Mouse (Mus musculus) forebrain, postnatal 0 days (tissue): ENCODE measurements around the gene Ap1m2. TPM values are rescaled to one million over a fixed set of nuclear protein-coding genes. Genes with fewer than 3 reads are reported as not detected.
A peak's percentile ranks its signal among the peaks of the same experiment; 100 is the strongest.

Experiments
- ATAC-seq: fragments of 200-750 bp; cut with Nextera tagmentation; 2 replicates; pipeline ENCODE4 v1.8.0; 2017; ENCODE audit warnings: mild to moderate bottlenecking, moderate library complexity
- DNase-seq: peaks from one replicate; pipeline ENCODE4 v3.0.0-alpha.2; 2015
- H3K27ac ChIP-seq: fragments of 300-500 bp; sonication (generic); 2 replicates; pipeline ENCODE4 v1.5.1; 2014; ENCODE audit warnings: low read depth, mild to moderate bottlenecking, antibody characterized with exemption, low read length, moderate library complexity, mixed read lengths
- H3K27me3 ChIP-seq: fragments of 300-500 bp; sonication (generic); 2 replicates; pipeline ENCODE4 v1.6.1; 2014; ENCODE audit warnings: mild to moderate bottlenecking, low read length, mixed read lengths; ENCODE audit not compliant: insufficient read depth
- H3K36me3 ChIP-seq: fragments of 300-500 bp; sonication (generic); 2 replicates; pipeline ENCODE4 v1.6.1; 2014; ENCODE audit warnings: mild to moderate bottlenecking, moderate library complexity; ENCODE audit not compliant: insufficient read depth
- H3K4me1 ChIP-seq: fragments of 300-500 bp; sonication (generic); 2 replicates; pipeline ENCODE4 v1.6.1; 2014; ENCODE audit warnings: antibody characterized with exemption; ENCODE audit not compliant: insufficient read depth
- H3K4me2 ChIP-seq: fragments of 300-500 bp; sonication (generic); 2 replicates; pipeline ENCODE4 v1.6.1; 2014; ENCODE audit warnings: low read depth, mild to moderate bottlenecking, moderate library complexity
- H3K4me3 ChIP-seq: fragments of 300-500 bp; sonication (generic); 2 replicates; pipeline ENCODE4 v1.5.1; 2014; ENCODE audit warnings: low read depth, low read length, mixed read lengths
- H3K9ac ChIP-seq: fragments of 300-500 bp; sonication (generic); 2 replicates; pipeline ENCODE4 v1.6.1; 2014; ENCODE audit warnings: mild to moderate bottlenecking
- H3K9me3 ChIP-seq: fragments of 300-500 bp; sonication (generic); 2 replicates; pipeline ENCODE4 v1.6.1; 2016; ENCODE audit warnings: low read length
- CTCF ChIP-seq: sonication (generic); IDR thresholded peaks from 2 replicates; pipeline ENCODE4 v1.5.1; 2016; ENCODE audit warnings: antibody characterized with exemption, control low read depth, low read depth
- WGBS: fragments of 180-500 bp; shearing (Covaris S2); extraction: QIAGEN DNeasy Blood & Tissue Kit; methylation state at CpG from one replicate; pipeline ENCODE4 v1.1.7; 2014; 5-methylcytosine and 5-hydroxymethylcytosine counted together
- polyA plus RNA-seq: library from polyadenylated mRNA; unstranded; fragments of >200 nt; fragmentation: Nextera tagmentation; extraction: Ambion mirVana; gene quantifications from 2 replicates; pipeline ENCODE4 v1.2.1, GENCODE M21; 2015
- total RNA-seq: library from RNA; depleted of rRNA; stranded (reverse); fragments of >200 nt; gene quantifications from 2 replicates; pipeline ENCODE4 v1.2.3, GENCODE M21; 2014; rRNA removed

The Ap1m2 gene
- total and polyA plus RNA-seq, 2 experiments from 2014 or later = 2.6 to 2.9 TPM

GRCm38 (mm10) chr9:21248326-21248725, 63.8 kb downstream of the Ap1m2 start, which contains the start of gene S1pr5:
Gene S1pr5 (minus strand): TSS chr9:21248443.
- no peak for TF ChIP-seq CTCF
- Histone ChIP-seq H3K27me3 (peaks cover 49% of the 10 kb centered on the region), H3K4me3 (no peak within 1 kb of the TSS), H3K36me3 (no peaks in the 10 kb centered on the region), H3K9me3 (no peaks in the 10 kb centered on the region), H3K27ac (no peak within 1 kb of the TSS), H3K9ac (no peak within 1 kb of the TSS), H3K4me1 (no peaks in the 10 kb centered on the region), H3K4me2 (no peak within 1 kb of the TSS)
- DNase-seq = no peak
- ATAC-seq = no peak
- 2% methylated on average over 30 of the region's 30 CpGs for WGBS

- peaks cover 52% of the 10 kb centered on the region for H3K27me3 ChIP-seq
- TF ChIP-seq CTCF = no peak
- no peaks in the 10 kb centered on the region for H3K4me1 ChIP-seq
- H3K4me3 ChIP-seq = no peak overlapping the region
- no peak overlapping the region for H3K4me2 ChIP-seq
- no peak overlapping the region for H3K9ac ChIP-seq
- H3K36me3 ChIP-seq = no peaks in the 10 kb centered on the region
- DNase-seq (no peak), ATAC-seq (no peak)
- 77% methylated on average over 1 of the region's 1 CpGs for WGBS
- no peak overlapping the region for H3K27ac ChIP-seq
- no peaks in the 10 kb centered on the region for H3K9me3 ChIP-seq
These were observed 65.8 kb downstream of the Ap1m2 start for GRCm38 (mm10) chr9:21246342-21246741.

- Histone ChIP-seq H3K4me2 (peak overlapping the region; percentile 77), H3K9ac (peak overlapping the region; percentile 62), H3K4me3 (peak overlapping the region; percentile 49), H3K27ac (no peak overlapping the region), H3K9me3 (no peaks in the 10 kb centered on the region), H3K36me3 (no peaks in the 10 kb centered on the region), H3K27me3 (peaks cover 52% of the 10 kb centered on the region), H3K4me1 (no peaks in the 10 kb centered on the region)
- WGBS = 2% methylated on average over 16 of the region's 16 CpGs
- no peak for ATAC-seq
- DNase-seq = no peak
- no peak for TF ChIP-seq CTCF
These were observed 67.0 kb downstream of the Ap1m2 start for GRCm38 (mm10) chr9:21245113-21245487.

- Histone ChIP-seq H3K36me3 (no peaks in the 10 kb centered on the region), H3K4me3 (peak overlapping the region; percentile 49), H3K27me3 (peaks cover 49% of the 10 kb centered on the region), H3K4me2 (peak overlapping the region; percentile 77), H3K4me1 (no peaks in the 10 kb centered on the region), H3K9me3 (no peaks in the 10 kb centered on the region), H3K9ac (peak overlapping the region; percentile 62), H3K27ac (peak overlapping the region; percentile 54)
- DNase-seq (peak; percentile 53), ATAC-seq (peak; percentile 54)
- TF ChIP-seq CTCF = no peak; the same call in none of the 2 replicates
- WGBS = under 1% methylated on average over 63 of the region's 72 CpGs
These were observed 67.6 kb downstream of the Ap1m2 start for GRCm38 (mm10) chr9:21244428-21245112.

Other genes with a start within 250 kb of the Ap1m2 start
- gene Zglp1, start 245.2 kb downstream of the Ap1m2 start, total RNA-seq = not detected in 2 replicates
- gene Zglp1, start 245.2 kb downstream of the Ap1m2 start, polyA plus RNA-seq = 0.56 and 0.84 TPM in 2 replicates
- gene Gm49373, start 239.2 kb downstream of the Ap1m2 start, total RNA-seq = 1.5 and 2.6 TPM in 2 replicates
- 0.74 and 0.79 TPM in 2 replicates for gene Gm49373, start 239.2 kb downstream of the Ap1m2 start, polyA plus RNA-seq
- gene Fdx1l, start 238.7 kb downstream of the Ap1m2 start, total RNA-seq = 63.2 and 69.2 TPM in 2 replicates
- gene Fdx1l, start 238.7 kb downstream of the Ap1m2 start, polyA plus RNA-seq = 79.4 and 94.9 TPM in 2 replicates
- 0.43 and 3.4 TPM in 2 replicates for gene Gm38431, start 220.3 kb downstream of the Ap1m2 start, total RNA-seq
- gene Gm38431, start 220.3 kb downstream of the Ap1m2 start, polyA plus RNA-seq = 0.34 and 0.44 TPM in 2 replicates
- gene Raver1, start 220.3 kb downstream of the Ap1m2 start, total RNA-seq = 24.5 and 40.3 TPM in 2 replicates
- gene Raver1, start 220.3 kb downstream of the Ap1m2 start, polyA plus RNA-seq = 23.2 and 24.3 TPM in 2 replicates
- gene Tyk2, start 181.1 kb downstream of the Ap1m2 start, total RNA-seq = 9.4 and 11.0 TPM in 2 replicates
- 3.8 and 5.0 TPM in 2 replicates for gene Tyk2, start 181.1 kb downstream of the Ap1m2 start, polyA plus RNA-seq
- 39.5 and 42.1 TPM in 2 replicates for gene Cdc37, start 162.4 kb downstream of the Ap1m2 start, total RNA-seq
- gene Cdc37, start 162.4 kb downstream of the Ap1m2 start, polyA plus RNA-seq = 186 and 191 TPM in 2 replicates
- gene Pde4a, start 146.6 kb downstream of the Ap1m2 start, total RNA-seq = 19.8 and 20.0 TPM in 2 replicates
- gene Pde4a, start 146.6 kb downstream of the Ap1m2 start, polyA plus RNA-seq = 26.2 and 41.6 TPM in 2 replicates
- 68.9 and 72.7 TPM in 2 replicates for gene Keap1, start 73.0 kb downstream of the Ap1m2 start, total RNA-seq
- gene Keap1, start 73.0 kb downstream of the Ap1m2 start, polyA plus RNA-seq = 60.0 and 67.0 TPM in 2 replicates
- gene S1pr5, start 63.9 kb downstream of the Ap1m2 start, total RNA-seq = 2.7 and 2.8 TPM in 2 replicates
- gene S1pr5, start 63.9 kb downstream of the Ap1m2 start, polyA plus RNA-seq = 1.9 and 2.3 TPM in 2 replicates
- 18.7 and 19.5 TPM in 2 replicates for gene Atg4d, start 47.0 kb downstream of the Ap1m2 start, total RNA-seq
- gene Atg4d, start 47.0 kb downstream of the Ap1m2 start, polyA plus RNA-seq = 19.9 and 26.4 TPM in 2 replicates
- 27.6 and 28.1 TPM in 2 replicates for gene Kri1, start 24.4 kb downstream of the Ap1m2 start, total RNA-seq
- gene Kri1, start 24.4 kb downstream of the Ap1m2 start, polyA plus RNA-seq = 7.1 and 11.9 TPM in 2 replicates
- gene Cdkn2d, start 20.9 kb downstream of the Ap1m2 start, total RNA-seq = 65.1 and 69.4 TPM in 2 replicates
- gene Cdkn2d, start 20.9 kb downstream of the Ap1m2 start, polyA plus RNA-seq = 104 and 118 TPM in 2 replicates
- gene Slc44a2, start 8.4 kb upstream of the Ap1m2 start, total RNA-seq = 55.2 and 63.1 TPM in 2 replicates
- gene Slc44a2, start 8.4 kb upstream of the Ap1m2 start, polyA plus RNA-seq = 40.8 and 48.9 TPM in 2 replicates
- gene Ilf3, start 55.5 kb upstream of the Ap1m2 start, total RNA-seq = 114 and 135 TPM in 2 replicates
- 191 and 214 TPM in 2 replicates for gene Ilf3, start 55.5 kb upstream of the Ap1m2 start, polyA plus RNA-seq
- 37.7 and 51.7 TPM in 2 replicates for gene Qtrt1, start 99.5 kb upstream of the Ap1m2 start, total RNA-seq
- gene Qtrt1, start 99.5 kb upstream of the Ap1m2 start, polyA plus RNA-seq = 34.8 and 43.9 TPM in 2 replicates
- 65.6 and 68.5 TPM in 2 replicates for gene Dnm2, start 112.6 kb upstream of the Ap1m2 start, total RNA-seq
- 56.0 and 64.0 TPM in 2 replicates for gene Dnm2, start 112.6 kb upstream of the Ap1m2 start, polyA plus RNA-seq
- 44.2 and 45.1 TPM in 2 replicates for gene Tmed1, start 197.9 kb upstream of the Ap1m2 start, total RNA-seq
- gene Tmed1, start 197.9 kb upstream of the Ap1m2 start, polyA plus RNA-seq = 51.9 and 52.8 TPM in 2 replicates
- 0.14 and 2.2 TPM in 2 replicates for gene AB124611, start 213.8 kb upstream of the Ap1m2 start, total RNA-seq
- 0.87 and 0.98 TPM in 2 replicates for gene AB124611, start 213.8 kb upstream of the Ap1m2 start, polyA plus RNA-seq
- 64.8 and 81.4 TPM in 2 replicates for gene Carm1, start 234.6 kb upstream of the Ap1m2 start, total RNA-seq
- 20.7 and 25.9 TPM in 2 replicates for gene Carm1, start 234.6 kb upstream of the Ap1m2 start, polyA plus RNA-seq